Mouse (Mus musculus) induced T-regulatory cell, adult 2 months (primary cell): ENCODE measurements around the gene Prkar2b.

Source experiments
- DNase-seq: peaks from one replicate; pipeline ENCODE4 v3.0.0-alpha.2; 2012; ENCODE audit warnings: low read depth

Gene Prkar2b

DNA sequence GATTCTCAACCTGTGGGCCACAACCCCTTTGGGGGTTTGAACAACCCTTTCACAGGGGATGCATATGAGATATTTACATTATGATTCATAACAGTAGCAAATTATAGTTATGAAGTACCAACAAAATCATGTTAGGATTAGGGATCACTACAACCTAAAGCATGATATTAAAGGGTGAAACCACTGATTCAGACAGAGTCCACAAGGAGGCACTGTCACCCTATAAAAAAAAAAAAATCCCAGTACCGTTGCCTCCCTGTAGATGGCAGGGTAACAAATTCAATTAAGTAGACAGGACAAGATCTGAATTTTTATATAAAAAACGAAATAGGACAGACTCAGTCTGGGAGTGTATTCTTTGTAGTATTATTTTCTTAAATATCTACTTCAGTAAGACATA, 93.6 kb downstream of the Prkar2b start:
- DNase-seq: peak; percentile 89

DNA sequence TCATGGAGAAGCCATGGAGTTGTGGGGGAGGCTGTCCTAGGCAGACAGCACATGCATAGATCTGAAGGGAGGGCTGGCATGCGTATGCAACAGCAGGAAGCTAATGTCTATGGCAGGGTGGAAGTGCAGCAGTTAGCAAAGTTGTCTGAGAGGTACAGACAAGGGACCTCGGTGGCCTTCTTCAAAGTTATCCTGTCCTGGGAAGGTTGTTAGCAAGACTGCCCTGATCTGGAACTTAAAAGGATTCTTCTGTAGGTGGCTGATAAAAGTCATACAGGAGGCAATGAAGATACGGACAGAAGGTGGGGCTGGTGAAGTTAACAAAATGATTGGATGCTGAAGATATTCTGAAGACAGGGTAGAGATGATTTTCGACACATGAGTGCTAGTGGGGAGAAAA, 94.7 kb downstream of the Prkar2b start:
- no peak for DNase-seq

DNA sequence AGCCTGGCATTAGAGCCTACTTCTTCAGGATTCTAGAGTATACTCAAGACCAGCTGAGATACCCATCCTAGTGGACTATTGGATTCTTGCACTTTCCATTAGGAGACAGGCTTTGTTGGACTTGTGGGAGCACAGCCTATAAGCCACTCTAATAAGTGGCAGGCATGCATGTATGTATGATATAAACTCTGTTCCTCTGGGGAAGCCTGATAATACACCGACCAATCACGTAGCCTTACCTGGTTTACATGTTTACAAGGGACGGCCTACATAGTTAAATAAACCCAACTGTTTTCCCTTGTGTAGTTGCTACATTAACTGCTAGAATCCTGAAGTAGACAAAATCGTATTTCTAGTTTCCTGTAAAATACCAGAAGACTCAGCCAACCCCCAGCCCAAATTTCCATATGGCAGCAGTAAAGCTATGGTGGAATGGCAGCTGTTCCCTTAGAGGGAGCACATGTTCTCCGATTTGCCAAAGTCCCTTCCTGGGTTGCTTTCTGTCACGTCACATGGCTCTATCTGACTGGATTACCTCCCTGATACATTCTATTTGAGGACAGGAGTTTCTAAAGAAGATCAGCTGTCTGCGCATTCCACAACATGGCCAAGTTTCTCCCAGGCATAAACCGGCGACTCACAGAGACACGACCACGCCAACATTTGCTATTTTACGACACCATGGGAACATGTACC, 95.4 kb downstream of the Prkar2b start:
- no peak for DNase-seq

DNA sequence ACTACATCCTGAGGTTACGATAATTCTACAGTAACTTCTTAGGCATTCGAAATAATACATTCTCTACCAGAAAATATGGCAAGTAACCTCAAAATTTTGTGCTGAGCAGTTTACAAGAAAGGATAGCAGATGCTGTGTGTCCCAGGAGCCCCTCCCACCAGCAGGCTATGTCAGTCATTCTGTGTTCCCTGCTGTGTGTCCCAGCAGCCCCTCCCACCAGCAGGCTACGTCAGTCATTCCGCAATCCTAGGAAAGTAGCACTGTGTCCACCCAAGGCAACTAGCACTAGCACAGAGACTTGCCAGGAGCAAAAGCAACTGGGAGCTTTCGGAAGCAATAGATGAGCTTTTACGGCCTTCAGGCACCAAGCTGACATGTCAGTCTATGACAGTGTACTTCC, 97.0 kb downstream of the Prkar2b start:
- DNase-seq: no peak

DNA sequence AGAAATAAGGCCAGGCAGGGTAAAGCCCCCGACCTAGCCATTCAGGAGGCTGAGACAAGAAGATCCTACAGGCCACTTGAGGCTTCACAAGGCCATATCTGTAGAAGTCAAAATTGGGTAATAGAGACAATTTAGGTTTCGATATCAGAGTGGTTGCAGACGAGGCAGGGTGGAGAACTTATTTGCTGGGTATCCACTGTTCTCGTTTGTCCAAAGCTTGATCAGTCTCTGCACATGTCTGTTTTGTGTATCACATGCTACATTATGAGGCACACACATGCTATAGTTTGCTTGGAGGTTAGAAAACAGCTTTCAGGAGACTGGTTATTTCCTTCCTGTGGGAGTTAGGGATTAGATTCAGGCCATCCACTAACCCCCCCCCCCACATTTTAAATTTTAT, 105.3 kb downstream of the Prkar2b start:
- no peak for DNase-seq

DNA sequence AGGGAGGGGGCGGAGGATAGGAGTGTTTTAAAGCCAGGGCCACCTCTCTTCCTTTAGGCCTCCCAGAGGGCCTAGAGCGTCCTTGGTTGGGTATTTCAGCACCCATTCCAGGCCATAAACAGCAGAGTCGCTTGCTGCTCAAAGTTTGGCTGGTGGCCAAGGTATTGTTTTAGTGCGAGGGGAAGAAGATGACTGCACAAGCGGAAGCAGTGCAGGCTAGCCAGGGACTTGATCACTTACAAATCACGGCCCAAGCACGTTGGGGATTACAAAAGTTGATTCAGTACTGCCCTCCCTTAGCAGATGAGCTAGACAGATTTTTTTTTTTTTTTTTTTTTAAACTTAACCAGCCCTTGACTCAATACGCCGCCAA, 110.5 kb downstream of the Prkar2b start:
- no peak for DNase-seq

DNA sequence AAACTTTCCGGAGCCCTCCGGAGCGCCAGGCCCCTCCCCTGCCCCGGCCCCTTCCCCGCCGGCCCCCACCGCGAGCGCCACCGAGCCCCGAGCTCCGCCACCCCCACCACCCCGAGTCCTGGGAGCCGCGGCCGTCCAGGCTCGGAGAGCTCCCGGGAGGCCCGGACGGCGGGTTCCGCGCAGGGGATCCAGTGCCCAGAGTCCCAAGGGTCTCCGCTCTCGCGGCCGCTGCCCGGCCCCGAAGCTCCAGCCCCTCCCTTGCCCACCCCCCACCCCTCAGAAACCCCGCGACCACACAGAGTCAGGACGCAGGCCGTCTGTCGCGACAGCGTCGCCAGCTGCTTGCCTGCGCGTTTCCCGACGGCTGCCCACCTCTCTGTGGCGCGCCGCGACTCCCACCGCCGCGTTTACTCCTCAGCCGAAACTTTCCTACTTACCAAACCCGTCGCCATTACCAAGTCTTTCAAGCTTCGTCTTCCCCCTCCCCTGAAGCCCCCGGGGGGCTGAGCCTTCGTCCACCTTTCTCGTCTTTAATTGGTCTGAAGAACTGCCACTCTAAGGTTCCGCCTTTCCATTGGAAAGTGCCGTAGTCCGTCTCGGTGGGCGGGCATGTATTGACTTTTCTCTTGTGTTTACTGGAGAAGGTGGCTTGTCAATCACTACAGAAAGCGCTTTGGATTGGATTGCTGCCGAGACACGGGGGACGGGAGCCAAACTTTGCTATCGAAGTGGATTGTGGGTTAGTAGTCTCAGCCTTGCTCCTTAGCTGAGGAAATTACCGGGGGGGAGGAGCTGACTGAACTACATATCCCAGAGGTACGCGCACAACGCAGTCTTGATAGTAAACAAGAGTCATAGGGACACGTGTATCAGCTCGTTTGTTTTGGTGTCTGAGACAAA, 111.1 kb downstream of the Prkar2b start, which contains the start of gene Hbp1:
Hbp1 (minus strand) TSS at position 777 of the 900 bp plus-strand sequence.
- peak; percentile 100 for DNase-seq

DNA sequence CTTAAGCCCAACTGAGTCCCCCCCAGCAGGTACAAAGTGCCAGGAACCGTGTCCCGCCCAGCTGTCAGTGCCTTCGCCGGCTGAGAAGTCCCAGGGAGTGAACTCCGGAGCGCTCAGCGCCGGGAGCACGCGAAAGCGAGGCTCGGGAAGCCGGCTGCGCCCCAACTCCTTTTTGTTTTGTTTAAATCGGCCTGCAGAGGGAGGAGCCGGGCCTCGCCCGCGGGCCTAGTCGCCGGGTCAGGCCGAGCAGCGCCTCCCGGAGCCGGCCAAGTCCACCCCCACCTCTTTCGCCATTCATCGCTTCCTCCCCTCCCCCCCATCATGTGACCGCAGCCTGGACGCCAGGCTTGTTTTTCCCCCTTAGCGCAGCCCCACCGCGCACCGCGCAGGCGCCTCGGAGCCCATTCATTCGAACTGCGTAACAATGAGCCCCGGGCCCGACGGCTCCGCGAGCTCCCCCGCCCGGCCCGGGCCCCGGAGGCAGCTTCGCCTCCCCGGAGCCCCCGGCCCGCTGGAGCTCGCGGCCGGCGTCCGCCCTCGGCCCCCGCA, 111.8 kb downstream of the Prkar2b start:
- DNase-seq: peak; percentile 85

DNA sequence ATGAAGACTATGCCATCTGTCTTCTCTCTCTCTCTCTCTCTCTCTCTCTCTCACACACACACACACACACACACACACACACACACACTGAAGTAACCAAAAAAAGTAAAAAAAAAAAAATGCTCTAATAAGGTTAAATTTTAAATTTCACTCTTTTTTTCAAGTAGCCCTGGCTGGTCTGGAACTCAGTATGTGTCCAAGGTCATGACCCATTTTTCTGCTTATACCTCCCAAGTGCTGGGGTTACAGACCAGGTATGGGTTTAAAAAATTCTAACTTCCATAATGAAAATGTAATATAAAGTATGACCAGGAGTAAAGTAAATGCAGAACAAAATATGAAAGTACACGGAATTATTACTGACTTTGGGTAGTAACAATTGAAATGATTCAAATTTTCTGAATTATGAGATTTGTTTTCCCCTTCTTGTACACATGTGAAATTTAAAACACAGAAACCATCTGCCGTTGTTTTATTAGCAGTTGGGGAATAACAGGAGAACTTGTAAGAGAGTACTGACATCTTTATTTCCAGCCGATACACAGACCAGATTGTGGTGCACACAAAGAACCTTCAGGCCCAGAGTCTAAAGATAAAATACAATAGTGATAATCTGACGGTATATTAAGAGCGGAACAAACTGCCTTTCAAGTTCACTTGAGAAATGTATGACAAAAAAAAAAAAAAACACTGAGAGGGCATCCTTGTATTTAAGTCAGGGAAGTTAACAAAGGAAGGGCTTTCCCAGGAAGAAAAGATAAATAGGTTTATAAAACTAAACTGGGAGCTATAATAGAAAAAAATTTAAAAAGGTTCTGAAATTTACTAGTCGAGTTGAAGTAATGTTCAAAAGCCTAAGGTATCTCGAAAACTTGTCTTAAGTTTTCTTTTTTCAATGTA, 112.7 kb downstream of the Prkar2b start:
- peak; percentile 23 for DNase-seq

DNA sequence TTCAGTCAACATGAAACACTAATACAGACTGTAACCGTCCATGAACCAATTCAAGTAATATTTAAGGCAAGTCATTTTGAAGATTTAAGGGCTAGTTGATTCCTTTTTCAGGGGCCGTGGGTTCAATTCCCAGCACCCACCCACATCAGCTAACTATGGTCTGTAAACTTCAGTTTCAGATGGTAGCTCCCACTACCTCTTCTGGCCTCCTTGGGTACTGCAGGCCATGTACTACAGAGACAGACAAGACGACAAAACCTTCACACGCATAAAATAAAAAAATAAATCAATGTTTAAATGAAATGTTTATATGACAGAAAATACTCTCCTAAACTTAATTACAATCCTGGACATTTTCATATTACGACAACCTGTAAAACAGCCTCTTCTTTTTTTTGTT, 113.6 kb downstream of the Prkar2b start:
- peak; percentile 77 for DNase-seq

DNA sequence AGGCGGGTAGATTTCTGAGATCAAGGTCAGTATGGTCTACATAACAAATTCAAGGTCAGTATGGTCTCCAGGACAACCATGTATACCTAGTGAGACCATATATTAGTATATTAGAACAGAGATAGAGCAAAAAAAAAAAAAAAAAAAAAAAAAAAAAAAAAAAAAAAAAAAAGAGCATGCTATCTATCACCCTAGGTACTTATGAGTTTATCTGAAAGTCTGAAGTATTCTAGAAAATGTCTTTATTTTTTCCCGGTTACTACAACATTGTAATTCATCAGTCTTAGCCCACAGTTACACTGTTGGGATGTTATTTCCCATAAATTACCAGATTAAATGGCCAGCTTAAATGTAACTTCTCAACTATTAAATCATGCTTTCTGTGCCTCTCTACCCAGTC, 116.7 kb downstream of the Prkar2b start:
- no peak for DNase-seq

DNA sequence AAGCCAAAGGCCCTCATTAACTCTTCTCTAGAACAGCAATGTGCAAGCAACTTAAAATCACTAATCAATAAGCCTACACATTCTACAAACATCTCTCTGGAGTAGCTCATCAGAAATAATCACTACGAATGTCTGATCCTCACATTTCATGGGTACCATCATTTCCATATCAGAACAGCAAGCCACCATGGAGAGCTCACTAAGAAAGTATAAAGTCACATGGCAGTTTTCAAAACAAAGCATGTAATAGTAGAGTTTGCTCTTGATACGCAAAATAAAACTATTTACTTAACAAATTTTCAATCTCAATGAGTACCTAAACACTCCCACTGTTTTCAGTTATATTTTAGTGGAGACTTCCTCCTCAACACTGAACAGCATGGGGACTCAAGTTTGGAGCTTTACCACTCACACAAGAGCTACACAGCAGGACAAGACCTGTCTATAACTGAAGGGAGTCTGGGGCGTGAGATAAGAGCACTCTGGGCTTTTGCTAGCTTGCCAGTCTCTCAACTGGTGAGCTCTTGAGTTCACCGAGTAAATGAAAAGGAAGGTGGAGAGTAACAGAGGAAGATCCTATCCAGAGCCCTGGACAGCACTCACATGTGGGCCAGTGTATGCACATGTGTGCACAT, 118.0 kb downstream of the Prkar2b start:
- no peak for DNase-seq

DNA sequence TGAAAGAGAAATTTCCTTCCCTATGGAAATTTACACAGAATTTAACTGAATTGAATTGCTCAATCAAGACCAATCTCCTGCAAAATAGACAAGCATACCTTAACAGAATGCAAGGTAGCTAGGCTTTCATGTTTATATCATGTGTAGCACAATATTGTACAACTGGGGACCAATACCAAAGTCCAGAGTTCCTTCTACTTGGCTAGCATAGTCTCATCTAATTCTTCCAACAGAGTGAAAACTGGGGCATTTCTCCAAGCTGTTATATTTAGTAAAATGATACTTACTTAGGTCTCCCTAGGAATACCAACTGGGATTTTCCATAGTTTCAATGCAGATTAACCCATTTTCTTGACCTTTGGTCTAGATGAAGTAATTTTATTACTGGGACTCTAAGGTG, 122.1 kb downstream of the Prkar2b start:
- no peak for DNase-seq

DNA sequence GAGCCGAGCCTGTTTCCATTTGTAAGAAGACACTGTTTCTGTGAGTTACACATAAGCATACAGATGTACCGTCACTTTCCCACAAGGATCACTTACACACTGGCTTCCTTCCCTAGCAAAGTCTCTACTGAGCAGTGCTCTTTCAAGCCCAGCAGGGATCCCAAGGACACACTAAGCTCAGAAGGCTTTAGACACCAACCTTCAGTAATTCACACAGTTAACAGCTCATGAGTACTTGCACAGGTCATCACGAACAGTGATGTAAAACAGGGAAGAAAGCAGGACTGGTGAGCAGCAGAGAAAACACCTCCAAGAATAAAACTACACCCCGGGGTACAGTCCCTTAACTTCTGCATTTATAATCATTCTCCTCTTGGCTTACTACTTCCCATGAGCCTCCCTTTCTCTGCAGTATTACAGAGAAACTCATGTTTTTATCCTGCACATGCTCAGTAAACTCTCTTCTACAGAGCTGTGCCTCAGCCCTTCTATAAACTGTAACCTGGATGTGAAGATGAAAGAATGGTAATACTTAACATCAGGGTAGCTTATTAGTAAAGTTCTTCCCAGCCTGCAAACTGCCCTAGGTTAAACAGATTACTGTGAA, 122.6 kb downstream of the Prkar2b start:
- DNase-seq: no peak

DNA sequence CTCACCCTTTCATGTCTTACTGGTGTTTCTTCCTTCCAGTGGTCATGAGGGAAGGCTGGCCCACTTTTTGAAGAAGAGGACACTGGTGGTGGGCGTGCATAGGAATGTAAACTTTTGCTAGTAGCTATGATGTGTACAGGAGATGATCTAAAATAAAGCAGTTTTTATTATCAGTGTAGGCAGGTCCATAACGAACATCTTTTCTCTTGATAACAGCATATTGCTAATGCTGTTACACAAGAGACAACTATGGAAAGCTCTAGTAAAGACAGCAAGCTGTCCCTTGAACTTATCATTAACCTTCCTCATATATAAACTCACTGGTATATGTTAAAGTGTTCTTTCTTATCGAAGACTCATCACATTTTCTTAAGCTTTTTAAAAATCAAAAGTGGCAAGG, 123.5 kb downstream of the Prkar2b start:
- DNase-seq: no peak

DNA sequence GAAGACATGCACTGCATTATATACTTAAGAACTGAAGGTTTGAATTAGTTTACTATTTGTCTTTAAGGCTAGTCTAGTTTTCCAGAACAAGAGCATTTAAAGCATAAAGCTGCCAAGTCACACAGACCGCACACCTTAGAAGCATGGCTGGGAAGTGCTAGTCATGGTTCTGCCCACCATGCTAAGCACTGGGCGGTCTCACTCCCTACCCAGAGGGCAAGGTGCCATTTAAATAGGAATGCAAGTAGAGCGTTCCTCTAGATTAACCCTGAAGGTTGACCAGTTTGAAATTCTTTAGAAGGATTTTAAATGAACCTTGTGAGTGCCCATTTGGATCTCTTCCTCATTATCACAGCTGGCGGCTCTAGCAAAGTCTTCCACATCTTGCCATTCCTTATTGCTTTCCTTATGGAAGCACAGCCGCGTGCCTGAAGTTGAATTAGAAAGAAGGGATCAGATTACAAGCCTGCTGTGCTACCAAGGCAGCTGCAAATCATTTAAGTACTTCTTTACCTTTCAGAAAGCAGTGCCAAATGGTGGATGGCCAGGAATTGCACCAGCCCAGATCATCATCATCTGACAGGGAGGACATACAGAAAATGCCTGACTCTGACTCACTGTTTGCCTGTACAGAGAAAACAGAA, 124.3 kb downstream of the Prkar2b start:
- DNase-seq: no peak

DNA sequence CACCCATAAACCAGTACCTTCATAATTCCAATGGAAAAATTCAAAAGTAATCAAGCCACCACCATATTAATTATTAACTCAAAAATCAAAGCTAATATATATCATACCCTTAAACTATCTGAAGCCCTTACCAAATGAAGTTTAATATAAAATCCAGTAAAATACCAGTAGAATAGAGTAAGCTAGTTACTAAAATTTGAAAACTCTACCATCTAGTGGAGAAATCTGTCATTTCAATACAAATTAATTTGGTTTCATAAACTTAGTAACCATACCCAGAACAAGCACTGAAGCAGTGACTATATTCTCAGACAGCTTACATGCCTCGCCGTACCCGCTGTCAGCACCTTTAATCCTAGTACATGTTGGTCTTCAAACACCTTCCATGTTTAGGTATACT, 129.3 kb downstream of the Prkar2b start:
- DNase-seq: no peak

DNA sequence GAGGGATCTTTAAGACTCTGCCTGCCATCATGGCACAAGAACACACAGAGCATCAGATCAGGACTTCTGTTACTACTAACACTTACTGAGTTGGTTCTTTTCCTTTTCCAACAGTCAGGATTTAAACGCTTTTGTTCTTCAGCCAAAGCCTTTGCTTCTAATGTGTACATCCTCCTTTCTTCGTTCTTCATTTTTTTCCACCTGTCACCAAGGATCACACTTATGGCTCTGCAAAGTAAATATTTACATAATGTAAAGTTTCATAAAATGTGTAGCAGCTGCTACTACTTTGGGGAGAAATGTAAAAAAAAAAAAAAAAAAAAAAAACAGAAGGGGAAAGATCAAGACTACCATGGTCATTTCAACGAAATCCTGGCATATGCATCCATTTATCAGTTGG, 132.6 kb downstream of the Prkar2b start:
- DNase-seq: no peak

DNA sequence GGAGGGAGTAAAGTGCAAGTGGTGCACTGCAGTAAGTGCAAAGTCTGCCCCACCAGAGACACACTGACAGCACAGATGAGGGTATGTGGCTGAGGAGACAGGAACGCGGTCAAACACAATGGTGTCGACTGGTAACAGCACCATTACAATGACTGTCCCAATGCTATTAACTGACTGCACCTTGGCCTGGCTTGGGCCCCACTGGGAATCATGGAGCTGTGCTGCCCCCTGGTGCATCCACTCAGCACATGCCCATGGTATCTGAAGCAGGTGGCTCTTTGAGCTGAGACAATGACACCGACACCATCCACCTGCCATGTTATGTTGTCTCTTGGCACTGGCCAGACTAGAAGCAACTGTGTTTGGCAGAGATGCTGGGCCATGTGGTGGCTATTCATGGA, 134.4 kb downstream of the Prkar2b start:
- peak; percentile 51 for DNase-seq

DNA sequence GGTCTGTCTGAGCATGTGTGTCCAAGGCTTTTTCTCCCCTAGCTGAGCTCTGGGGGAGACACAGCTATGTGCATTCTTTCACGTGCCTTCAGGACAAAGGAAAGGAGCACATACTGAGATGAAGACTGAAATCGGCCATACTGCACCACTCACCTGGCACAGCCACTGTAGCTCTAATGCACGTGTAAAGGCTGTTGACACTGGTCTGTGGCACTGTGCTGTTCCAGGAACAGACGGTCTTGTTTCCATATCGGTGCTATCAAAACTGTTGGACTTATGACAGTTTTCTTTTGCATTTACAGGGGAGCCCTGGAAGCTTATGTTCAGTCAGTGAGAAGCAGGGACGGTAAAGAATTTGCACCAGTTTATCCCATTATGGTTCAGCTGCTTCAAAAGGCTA, 135.8 kb downstream of the Prkar2b start:
- no peak for DNase-seq

DNA sequence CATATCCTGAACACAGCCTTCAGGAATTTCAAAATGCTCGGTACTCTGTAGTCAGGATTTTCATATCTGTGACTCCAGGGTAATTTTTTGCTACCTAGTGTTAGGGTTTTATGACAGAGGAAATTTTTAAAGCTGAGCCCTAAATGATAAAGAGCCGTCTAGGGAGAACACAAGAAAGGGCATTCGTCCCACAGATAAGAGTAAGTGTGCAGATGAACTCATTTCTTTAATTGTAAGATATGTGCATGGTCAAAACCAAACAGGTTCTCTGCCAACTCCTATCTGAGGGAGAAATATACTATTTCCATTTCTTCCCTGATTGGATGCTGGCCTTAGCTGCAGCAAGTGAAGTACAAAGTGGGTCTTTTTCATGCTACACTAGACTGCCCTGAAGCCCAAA, 137.0 kb downstream of the Prkar2b start:
- no peak for DNase-seq
